Mouse (Mus musculus): ENCODE measurements at regions not wholly inside any gene's neighbourhood (a gene's known extent, or its start where the extent isn't known, plus 50 kb on each side); places are given as distances from the start of the nearest gene placed in this dataset.

- H3K27me3 ChIP-seq (replicated peaks), result no peaks in the 10 kb centered on the region
- no peak overlapping the region for H3K4me2 ChIP-seq
- ATAC-seq (ENCODE audit: low FRiP score), result no peak
- no peak overlapping the region for H3K9ac ChIP-seq (replicated peaks)
- H3K36me3 ChIP-seq, result no peaks in the 10 kb centered on the region
- H3K9me3 ChIP-seq (replicated peaks), result no peaks in the 10 kb centered on the region
- no peaks in the 10 kb centered on the region for H3K4me1 ChIP-seq
- no peak overlapping the region for H3K27ac ChIP-seq (replicated peaks)
- no peak overlapping the region for H3K4me3 ChIP-seq (replicated peaks)
- WGBS, result 90% methylated on average over 2 of the region's 2 CpGs
These were observed 65.2 kb upstream of the Impad1 start for GRCm38 (mm10) chr4:4858345-4858744.

Data from neural tube, embryonic 15.5 days (tissue).